Mouse (Mus musculus): ENCODE measurements at regions not wholly inside any gene's neighbourhood (a gene's known extent, or its start where the extent isn't known, plus 50 kb on each side); places are given as distances from the start of the nearest gene placed in this dataset.

DNA sequence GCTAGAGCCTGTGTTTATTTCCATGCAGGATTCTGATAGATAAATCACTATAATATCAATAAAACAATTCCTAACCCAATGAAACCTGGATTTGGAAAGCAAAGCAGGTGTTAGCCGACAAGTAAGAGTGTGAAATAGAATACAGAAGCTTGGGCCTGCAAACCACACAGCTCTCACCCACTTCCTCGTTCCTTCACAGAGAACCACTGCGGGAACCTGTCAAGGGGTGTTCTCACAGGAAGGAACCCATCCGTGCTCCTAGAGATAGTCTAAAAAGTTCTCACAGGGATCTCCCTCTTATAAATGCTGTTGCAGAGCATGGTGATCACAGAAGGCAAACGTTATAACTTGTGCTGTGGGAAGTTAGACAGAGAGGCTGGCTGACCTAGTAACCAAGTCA lies 291.7 kb upstream of the Spred2 start:
- Histone ChIP-seq H3K27ac (ENCODE audit: insufficient read depth, low read depth, low read length, poor library complexity, severe bottlenecking) (no peak overlapping the region), H3K9ac (ENCODE audit: insufficient read depth, low read depth, low read length, poor library complexity, severe bottlenecking) (no peak overlapping the region), H3K4me1 (ENCODE audit: control insufficient read depth in 2 of 2, insufficient read depth in 2 of 2, low read length in 2 of 2, poor library complexity in 1 of 2) (no peaks in the 10 kb centered on the region), H3K9me3 (ENCODE audit: control insufficient read depth, insufficient read depth, low read depth, low read length) (no peaks in the 10 kb centered on the region), H3K36me3 (ENCODE audit: control insufficient read depth, insufficient read depth, low read length, poor library complexity, severe bottlenecking) (no peaks in the 10 kb centered on the region), H3K4me3 (ENCODE audit: insufficient read depth in 1 of 2, low read depth in 1 of 2, low read length in 2 of 2, poor library complexity in 1 of 2, severe bottlenecking in 1 of 2) (no peak overlapping the region)
- TF ChIP-seq HCFC1 (IDR thresholded peaks at IDR 0.05; ENCODE audit: borderline replicate concordance, insufficient read depth, low read length) = no peak
- no peak for TF ChIP-seq ZNF384 (IDR thresholded peaks at IDR 0.05; ENCODE audit: low read depth, low read length)
- no peak for TF ChIP-seq CHD2 (IDR thresholded peaks at IDR 0.05; ENCODE audit: low read depth, low read length)
- no peak for TF ChIP-seq MAFK (IDR thresholded peaks at IDR 0.05; ENCODE audit: insufficient read depth, low read depth, low read length)
- TF ChIP-seq ZC3H11A (IDR thresholded peaks at IDR 0.05; ENCODE audit: borderline replicate concordance, low read depth, low read length) = no peak
- DNase-seq (ENCODE audit: low read depth, low spot score) = no peak
- in situ Hi-C loops (cut with MboI; ENCODE audit: low sequenced_read_pairs in 2 of 2, unreplicated experiment in 2 of 2) = no loop called here

DNA sequence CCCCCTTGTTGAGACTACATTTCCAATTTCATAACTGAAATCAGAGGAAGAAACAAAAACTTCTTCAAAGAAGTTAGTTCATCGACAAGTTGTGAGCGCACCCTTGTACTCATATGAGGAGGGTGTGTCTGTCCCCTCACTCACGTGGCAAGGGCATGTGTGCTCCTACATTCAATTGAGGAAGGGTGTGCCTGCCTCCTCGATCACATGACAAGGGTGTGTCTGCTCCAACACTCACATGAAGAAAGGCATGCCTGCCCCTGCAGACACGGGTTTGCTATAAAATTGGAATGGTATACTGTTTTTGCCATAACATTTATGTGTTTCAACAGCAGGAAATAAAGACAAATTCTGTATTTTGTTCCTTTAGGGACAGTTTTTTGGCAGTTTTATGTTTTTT lies 290.6 kb upstream of the Spred2 start:
- in situ Hi-C loops (cut with MboI; ENCODE audit: low sequenced_read_pairs in 2 of 2, unreplicated experiment in 2 of 2) = no loop called here
- H3K9me3 ChIP-seq (ENCODE audit: control insufficient read depth, insufficient read depth, low read depth, low read length) = no peaks in the 10 kb centered on the region
- H3K36me3 ChIP-seq (ENCODE audit: control insufficient read depth, insufficient read depth, low read length, poor library complexity, severe bottlenecking) = no peaks in the 10 kb centered on the region

DNA sequence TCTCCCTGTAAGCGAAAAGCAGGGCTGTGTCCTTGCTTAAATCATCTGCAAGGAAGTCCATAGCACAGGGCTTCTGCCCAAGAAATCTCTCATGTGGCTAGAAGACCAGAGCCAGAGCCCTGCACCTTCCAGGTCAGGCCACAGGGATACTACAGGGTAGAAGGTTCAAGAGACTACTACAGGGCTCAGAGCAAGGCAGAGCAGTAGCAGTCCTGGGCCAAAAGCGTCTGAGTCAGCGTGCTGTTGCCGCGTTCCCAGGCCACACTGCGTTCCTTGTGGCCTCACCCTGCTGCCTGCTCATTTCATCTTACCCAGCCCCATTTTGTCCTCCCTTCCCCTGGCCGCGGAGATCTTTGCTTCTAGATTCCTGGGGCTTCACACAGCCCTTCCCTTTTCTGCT lies 283.0 kb upstream of the Spred2 start:
- Histone ChIP-seq H3K36me3 (ENCODE audit: control insufficient read depth, insufficient read depth, low read length, poor library complexity, severe bottlenecking) (no peaks in the 10 kb centered on the region), H3K9me3 (ENCODE audit: control insufficient read depth, insufficient read depth, low read depth, low read length) (no peaks in the 10 kb centered on the region), H3K4me1 (ENCODE audit: control insufficient read depth in 2 of 2, insufficient read depth in 2 of 2, low read length in 2 of 2, poor library complexity in 1 of 2) (peaks cover 0 to 2% of the 10 kb centered on the region in 2 experiments; a peak in 2 of 4 replicates), H3K4me3 (ENCODE audit: insufficient read depth in 1 of 2, low read depth in 1 of 2, low read length in 2 of 2, poor library complexity in 1 of 2, severe bottlenecking in 1 of 2) (no peak overlapping the region), H3K9ac (ENCODE audit: insufficient read depth, low read depth, low read length, poor library complexity, severe bottlenecking) (no peak overlapping the region), H3K27ac (ENCODE audit: insufficient read depth, low read depth, low read length, poor library complexity, severe bottlenecking) (no peak overlapping the region)
- DNase-seq (ENCODE audit: low read depth, low spot score) = no peak
- in situ Hi-C loops (cut with MboI; ENCODE audit: low sequenced_read_pairs in 2 of 2, unreplicated experiment in 2 of 2) = no loop called here
- TF ChIP-seq MAFK (IDR thresholded peaks at IDR 0.05; ENCODE audit: insufficient read depth, low read depth, low read length) (no peak), ZC3H11A (IDR thresholded peaks at IDR 0.05; ENCODE audit: borderline replicate concordance, low read depth, low read length) (no peak), ZNF384 (IDR thresholded peaks at IDR 0.05; ENCODE audit: low read depth, low read length) (no peak)

More for the DNA sequence above, 290.6 kb upstream of the Spred2 start:
- Histone ChIP-seq H3K4me3 (ENCODE audit: insufficient read depth in 1 of 2, low read depth in 1 of 2, low read length in 2 of 2, poor library complexity in 1 of 2, severe bottlenecking in 1 of 2) (no peak overlapping the region), H3K4me1 (ENCODE audit: control insufficient read depth in 2 of 2, insufficient read depth in 2 of 2, low read length in 2 of 2, poor library complexity in 1 of 2) (no peaks in the 10 kb centered on the region), H3K27ac (ENCODE audit: insufficient read depth, low read depth, low read length, poor library complexity, severe bottlenecking) (no peak overlapping the region), H3K9ac (ENCODE audit: insufficient read depth, low read depth, low read length, poor library complexity, severe bottlenecking) (no peak overlapping the region)
- TF ChIP-seq CHD2 (IDR thresholded peaks at IDR 0.05; ENCODE audit: low read depth, low read length) (no peak), MAFK (IDR thresholded peaks at IDR 0.05; ENCODE audit: insufficient read depth, low read depth, low read length) (no peak), ZC3H11A (IDR thresholded peaks at IDR 0.05; ENCODE audit: borderline replicate concordance, low read depth, low read length) (no peak), ZNF384 (IDR thresholded peaks at IDR 0.05; ENCODE audit: low read depth, low read length) (no peak), HCFC1 (IDR thresholded peaks at IDR 0.05; ENCODE audit: borderline replicate concordance, insufficient read depth, low read length) (no peak)
- DNase-seq (ENCODE audit: low read depth, low spot score) = no peak

DNA sequence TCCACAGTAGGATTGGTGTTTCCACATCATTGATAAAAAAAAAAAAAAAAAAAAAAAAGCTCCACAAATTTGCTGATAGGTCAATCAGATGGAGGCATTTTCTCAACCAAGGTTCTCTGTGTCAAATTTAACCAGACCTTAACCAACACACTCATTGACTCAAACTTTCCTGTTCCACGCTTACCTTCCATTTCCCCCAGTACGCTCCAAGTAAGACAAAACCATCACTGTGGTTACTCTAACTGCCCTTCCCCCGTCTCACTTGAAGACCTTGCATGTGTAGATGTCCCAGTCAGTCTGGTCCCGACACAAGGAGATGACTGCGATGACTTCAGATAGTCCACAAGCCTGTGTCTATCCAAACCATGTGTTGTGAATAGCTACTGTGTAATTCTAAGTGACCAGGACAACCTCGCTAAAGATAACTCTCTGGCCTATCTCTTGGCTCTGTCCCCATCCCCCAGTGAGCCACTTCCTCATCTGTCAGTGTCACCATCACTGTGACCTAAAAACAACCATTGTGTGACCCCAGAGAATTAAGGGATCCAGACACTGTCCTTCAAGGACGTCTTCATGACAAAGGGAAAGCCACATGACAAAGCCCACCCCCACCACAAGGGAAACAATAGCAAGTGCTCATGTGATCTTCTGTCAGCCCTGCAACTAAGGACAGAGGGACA lies 279.9 kb upstream of the Spred2 start:
- in situ Hi-C loops (cut with MboI; ENCODE audit: low sequenced_read_pairs in 2 of 2, unreplicated experiment in 2 of 2) = no loop called here
- no peak for TF ChIP-seq MAFK (IDR thresholded peaks at IDR 0.05; ENCODE audit: insufficient read depth, low read depth, low read length)
- TF ChIP-seq CHD2 (IDR thresholded peaks at IDR 0.05; ENCODE audit: low read depth, low read length) = no peak
- TF ChIP-seq ZNF384 (IDR thresholded peaks at IDR 0.05; ENCODE audit: low read depth, low read length) = no peak
- TF ChIP-seq HCFC1 (IDR thresholded peaks at IDR 0.05; ENCODE audit: borderline replicate concordance, insufficient read depth, low read length) = no peak
- TF ChIP-seq ZC3H11A (IDR thresholded peaks at IDR 0.05; ENCODE audit: borderline replicate concordance, low read depth, low read length) = no peak
- no peak overlapping the region for H3K9ac ChIP-seq (ENCODE audit: insufficient read depth, low read depth, low read length, poor library complexity, severe bottlenecking)
- H3K4me3 ChIP-seq (ENCODE audit: insufficient read depth in 1 of 2, low read depth in 1 of 2, low read length in 2 of 2, poor library complexity in 1 of 2, severe bottlenecking in 1 of 2) = no peak overlapping the region
- no peaks in the 10 kb centered on the region for H3K9me3 ChIP-seq (ENCODE audit: control insufficient read depth, insufficient read depth, low read depth, low read length)
- H3K36me3 ChIP-seq (ENCODE audit: control insufficient read depth, insufficient read depth, low read length, poor library complexity, severe bottlenecking) = no peaks in the 10 kb centered on the region
- DNase-seq (ENCODE audit: low read depth, low spot score) = no peak
- no peak overlapping the region for H3K27ac ChIP-seq (ENCODE audit: insufficient read depth, low read depth, low read length, poor library complexity, severe bottlenecking)
- H3K4me1 ChIP-seq (ENCODE audit: control insufficient read depth in 2 of 2, insufficient read depth in 2 of 2, low read length in 2 of 2, poor library complexity in 1 of 2) = peaks cover 0 to 2% of the 10 kb centered on the region in 2 experiments; a peak in 2 of 4 replicates

All from ES-E14 (cell line).